Mouse (Mus musculus): ENCODE results near the gene A3galt2.
A peak's percentile ranks its signal among the peaks of the same experiment; 100 is the strongest.

The A3galt2 gene

GRCm38 (mm10) chr4:128759214-128759613 is 4.0 kb downstream of the A3galt2 start:
- DNase-seq (ENCODE audit: low spot score) = no peak

- no peak for DNase-seq (ENCODE audit: low spot score)
Measured at GRCm38 (mm10) chr4:128760029-128760428, 4.9 kb downstream of the A3galt2 start.

GRCm38 (mm10) chr4:128766929-128767328 is 11.8 kb downstream of the A3galt2 start:
- DNase-seq (ENCODE audit: low spot score) = no peak

GRCm38 (mm10) chr4:128768120-128768519 is 13.0 kb downstream of the A3galt2 start:
- DNase-seq (ENCODE audit: low spot score) = no peak

- DNase-seq (ENCODE audit: low spot score) = no peak
Measured at GRCm38 (mm10) chr4:128769569-128770355, 14.6 kb downstream of the A3galt2 start.

- DNase-seq (ENCODE audit: low spot score) = no peak
Measured at GRCm38 (mm10) chr4:128770698-128771097, 15.5 kb downstream of the A3galt2 start.

- no peak for DNase-seq (ENCODE audit: low spot score)
Measured at GRCm38 (mm10) chr4:128773820-128774219, 18.7 kb downstream of the A3galt2 start.

- no peak for DNase-seq (ENCODE audit: low spot score)
Measured at GRCm38 (mm10) chr4:128774467-128774866, 19.3 kb downstream of the A3galt2 start.

- peak; percentile 65 for DNase-seq (ENCODE audit: low spot score)
Measured at GRCm38 (mm10) chr4:128776568-128777289, 21.6 kb downstream of the A3galt2 start.

- no peak for DNase-seq (ENCODE audit: low spot score)
Measured at GRCm38 (mm10) chr4:128777593-128777992, 22.4 kb downstream of the A3galt2 start.

GRCm38 (mm10) chr4:128782037-128782436 is 26.9 kb downstream of the A3galt2 start:
- DNase-seq (ENCODE audit: low spot score) = no peak

GRCm38 (mm10) chr4:128782645-128783044 is 27.5 kb downstream of the A3galt2 start:
- DNase-seq (ENCODE audit: low spot score) = no peak

- DNase-seq (ENCODE audit: low spot score) = no peak
Measured at GRCm38 (mm10) chr4:128784950-128785631, 29.9 kb downstream of the A3galt2 start.

GRCm38 (mm10) chr4:128785921-128786654 is 30.9 kb downstream of the A3galt2 start:
- no peak for DNase-seq (ENCODE audit: low spot score)

GRCm38 (mm10) chr4:128787023-128787939 is 32.1 kb downstream of the A3galt2 start:
- no peak for DNase-seq (ENCODE audit: low spot score)

GRCm38 (mm10) chr4:128788108-128788507 is 32.9 kb downstream of the A3galt2 start:
- DNase-seq (ENCODE audit: low spot score) = no peak

GRCm38 (mm10) chr4:128789646-128790045 is 34.5 kb downstream of the A3galt2 start:
- DNase-seq (ENCODE audit: low spot score) = no peak

GRCm38 (mm10) chr4:128793710-128794109 is 38.5 kb downstream of the A3galt2 start:
- no peak for DNase-seq (ENCODE audit: low spot score)

GRCm38 (mm10) chr4:128794198-128794597 is 39.0 kb downstream of the A3galt2 start:
- DNase-seq (ENCODE audit: low spot score) = no peak

- no peak for DNase-seq (ENCODE audit: low spot score)
Measured at GRCm38 (mm10) chr4:128795596-128795995, 40.4 kb downstream of the A3galt2 start.

- DNase-seq (ENCODE audit: low spot score) = no peak
Measured at GRCm38 (mm10) chr4:128796788-128797187, 41.6 kb downstream of the A3galt2 start.

All from ovary, postnatal 10 days (tissue).